Mouse (Mus musculus) kidney, adult 9 months (tissue): Measurements from ENCODE around the gene Mrpl24.
"Not testable (repeated sequence)": the region's sequence is repeated elsewhere in the genome, so short reads cannot be mapped to it uniquely, and the experiment has no call there.

ENCODE experiments used
- DNase-seq: peaks from one replicate; pipeline ENCODE4 v3.0.0; 2022

Gene Mrpl24

DNA sequence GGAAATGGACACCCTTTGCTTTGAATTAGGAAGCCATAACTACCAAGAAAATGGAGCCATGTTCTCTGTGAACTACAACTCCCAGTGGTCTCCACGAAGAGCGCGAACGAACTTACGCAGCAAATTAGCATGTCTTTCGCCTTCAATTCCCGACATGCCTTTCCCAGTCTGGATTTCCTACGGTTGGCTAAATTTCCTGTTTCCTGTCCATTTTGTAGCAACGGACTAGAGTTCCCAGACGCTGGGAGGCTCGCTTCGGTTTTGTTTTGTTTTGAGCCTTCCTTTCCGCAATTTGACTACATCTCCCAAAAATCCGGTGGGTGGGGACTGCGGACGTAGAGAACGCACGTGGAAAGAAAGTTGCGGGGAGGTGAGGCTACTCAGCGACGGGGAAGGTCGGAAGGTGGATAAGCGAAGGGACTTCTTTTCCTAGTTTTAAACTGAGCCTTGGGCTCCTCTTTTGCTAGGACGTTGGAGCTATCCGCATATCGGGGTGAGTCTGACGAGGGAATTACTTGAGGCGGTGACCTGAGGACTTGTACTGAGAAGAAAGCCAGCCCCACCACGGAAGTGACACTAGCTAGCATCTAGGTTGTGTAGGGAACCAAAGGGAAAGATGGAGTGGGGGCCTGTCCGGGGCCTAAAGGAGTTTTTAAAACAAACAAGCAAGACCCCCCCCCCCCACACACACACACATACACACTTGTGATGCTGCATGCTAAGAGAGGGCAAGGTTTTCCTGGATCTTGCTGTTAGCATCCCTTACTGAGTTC lies at the start of gene Mrpl24:
TSS of gene Mrpl24 (plus strand) at position 171 of the 773 bp plus-strand sequence.
- peak; percentile 95 for DNase-seq

DNA sequence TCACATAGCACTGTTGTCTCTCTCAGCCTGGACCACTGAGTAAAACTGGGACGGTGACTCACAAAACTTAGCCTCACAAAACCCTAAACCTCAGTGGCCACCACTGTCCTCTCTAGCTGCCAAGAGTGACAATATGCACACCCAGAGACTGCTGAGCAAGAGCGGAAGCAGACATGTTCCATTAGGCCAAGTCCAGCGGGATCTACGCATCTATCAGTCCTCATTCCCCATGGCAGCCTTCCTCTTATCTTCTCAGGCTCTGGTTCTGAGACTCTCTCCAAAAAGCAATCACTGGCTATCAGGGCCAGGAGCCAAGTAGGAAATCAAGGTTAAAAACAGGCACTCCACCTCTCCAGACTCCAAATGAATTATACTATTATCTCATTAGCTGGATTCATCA lies 41.6 kb upstream of the Mrpl24 start:
- DNase-seq = no peak

DNA sequence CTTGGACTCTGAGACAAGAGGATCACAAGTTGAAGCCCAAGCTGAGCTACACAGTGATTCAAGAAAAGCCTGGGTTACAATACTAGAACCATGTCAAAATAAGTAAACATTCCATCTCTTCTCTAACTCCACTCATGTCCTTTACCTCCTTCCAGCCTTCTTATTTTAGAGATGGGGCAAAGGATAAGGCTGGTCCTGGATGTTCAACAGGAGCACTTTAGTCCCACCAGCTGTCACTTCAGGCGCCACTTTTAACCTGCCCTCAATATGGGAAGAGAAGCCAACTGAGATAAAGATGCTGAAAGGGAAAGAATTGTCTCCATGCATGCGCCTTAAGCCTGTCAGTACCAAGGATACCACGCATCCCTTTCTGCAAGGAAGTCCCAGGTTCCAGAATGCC lies 35.0 kb upstream of the Mrpl24 start:
- DNase-seq = no peak

DNA sequence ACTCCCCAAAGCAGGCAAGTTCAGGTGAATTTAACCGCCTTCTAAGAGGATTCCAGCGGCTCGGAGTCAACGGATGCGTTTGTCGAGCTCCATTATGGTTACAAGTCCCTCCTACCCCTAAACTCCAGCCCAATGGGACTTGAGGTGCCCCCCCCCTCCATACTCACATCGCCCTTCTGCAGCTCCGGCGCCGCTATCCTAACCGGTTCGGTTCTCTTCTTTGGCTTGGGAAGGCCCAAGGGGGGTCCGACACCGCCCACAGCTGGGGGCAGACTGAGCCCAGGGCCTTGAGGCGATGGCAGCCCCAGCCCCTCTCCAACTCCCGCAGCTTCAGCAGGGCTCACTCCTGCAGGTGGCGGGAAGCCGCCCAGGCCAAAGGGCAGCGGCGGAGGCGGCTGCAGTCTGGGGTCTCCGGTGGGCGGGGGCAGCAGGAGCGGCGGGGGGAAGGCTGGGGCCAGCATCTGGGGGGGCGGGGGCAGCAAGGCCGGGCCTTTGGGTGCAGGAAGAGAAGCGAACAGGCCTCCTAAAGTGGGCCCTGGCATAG lies 34.5 kb upstream of the Mrpl24 start:
- DNase-seq = peak; percentile 54

DNA sequence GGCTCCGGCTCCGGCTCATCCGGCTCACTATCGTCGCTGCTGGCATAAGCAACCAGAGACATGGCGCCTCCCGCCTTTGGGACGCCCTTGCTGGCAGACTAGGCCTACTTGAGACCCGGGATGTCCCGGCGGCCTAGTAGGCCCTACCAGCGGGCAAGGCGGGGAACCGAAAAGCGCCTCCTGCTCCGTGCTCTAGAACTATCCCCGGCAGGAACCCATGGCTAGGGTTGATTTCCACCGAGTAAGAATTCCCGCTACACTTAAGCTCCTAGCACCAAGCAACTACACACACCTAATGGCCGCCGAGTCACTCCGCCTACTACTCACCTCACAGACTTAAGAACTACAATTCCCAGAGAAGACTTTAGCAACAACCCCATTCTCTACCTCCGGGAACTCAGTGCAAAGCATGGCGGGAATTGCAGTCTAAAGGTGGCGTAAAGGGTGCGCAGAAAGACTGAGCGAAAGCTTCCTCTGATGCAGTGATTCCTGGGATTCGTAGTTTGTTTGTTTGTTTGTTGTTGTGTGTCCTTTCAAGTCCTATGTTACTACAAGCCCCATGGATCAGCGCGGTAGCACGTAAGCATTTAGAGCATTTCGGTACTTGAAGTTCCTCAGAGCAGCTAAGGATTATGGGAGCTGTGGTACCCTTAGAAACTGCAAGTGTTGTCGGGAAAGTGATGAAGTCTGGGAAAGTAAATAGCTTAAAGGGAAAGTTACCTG lies 33.9 kb upstream of the Mrpl24 start, which contains the start of gene Prcc:
TSS of gene Prcc (minus strand) at position 328 of the 723 bp plus-strand sequence.
- peak; percentile 99 for DNase-seq

DNA sequence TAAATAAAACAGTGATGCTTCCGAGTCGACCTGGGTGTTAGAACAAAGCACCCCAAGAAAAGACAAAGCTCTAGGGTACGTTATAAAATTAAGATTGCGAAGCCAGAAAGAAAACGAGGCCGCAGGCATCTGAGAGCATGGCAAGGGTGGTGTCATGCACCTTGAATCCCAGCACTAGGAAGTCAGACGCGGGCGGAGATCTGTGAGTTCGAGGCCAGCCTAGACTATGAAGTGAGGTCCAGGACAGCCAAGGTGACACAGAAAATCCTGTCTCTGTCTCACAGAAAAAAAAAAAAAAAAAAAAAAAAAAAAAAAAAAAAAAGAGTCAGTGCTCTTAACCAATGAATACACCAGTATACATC lies 33.3 kb upstream of the Mrpl24 start:
- no peak for DNase-seq

DNA sequence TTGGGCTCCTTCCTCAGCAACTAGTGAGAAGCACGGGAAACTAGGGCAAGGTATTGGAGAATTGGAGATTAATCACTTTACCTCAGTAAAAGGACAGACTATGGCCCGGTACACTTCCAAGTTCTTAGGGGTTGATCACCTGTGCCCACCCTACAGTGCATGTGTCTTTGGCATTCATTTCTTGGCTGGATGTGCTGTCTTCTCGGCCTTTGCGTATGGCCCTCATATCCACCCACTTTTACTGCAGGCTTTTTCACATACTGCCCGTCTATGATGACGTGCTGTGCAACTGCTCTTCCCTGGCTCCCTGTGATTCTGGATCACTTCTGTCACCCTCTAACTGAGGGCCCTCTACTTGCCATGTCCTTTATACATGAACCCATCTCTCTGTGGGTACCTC lies 32.9 kb upstream of the Mrpl24 start:
- peak; percentile 47 for DNase-seq

DNA sequence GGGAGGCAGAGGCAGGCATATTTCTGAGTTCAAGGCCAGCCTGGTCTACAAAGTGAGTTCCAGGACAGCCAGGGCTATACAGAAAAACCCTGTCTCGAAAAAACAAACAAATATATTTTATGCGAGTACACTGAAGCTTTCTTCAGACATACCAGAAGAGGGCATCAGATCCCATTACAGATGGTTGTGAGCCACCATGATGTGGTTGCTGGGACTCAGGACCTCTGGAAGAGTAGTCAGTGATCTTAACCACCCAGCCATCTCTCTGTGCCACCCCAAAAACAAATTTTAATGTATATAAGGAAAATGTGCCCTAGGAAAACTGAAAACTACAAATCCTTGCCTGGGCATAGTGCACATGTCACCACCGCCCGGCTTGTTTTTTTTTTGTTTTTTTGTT lies 31.9 kb upstream of the Mrpl24 start:
- not testable (repeated sequence) for DNase-seq

DNA sequence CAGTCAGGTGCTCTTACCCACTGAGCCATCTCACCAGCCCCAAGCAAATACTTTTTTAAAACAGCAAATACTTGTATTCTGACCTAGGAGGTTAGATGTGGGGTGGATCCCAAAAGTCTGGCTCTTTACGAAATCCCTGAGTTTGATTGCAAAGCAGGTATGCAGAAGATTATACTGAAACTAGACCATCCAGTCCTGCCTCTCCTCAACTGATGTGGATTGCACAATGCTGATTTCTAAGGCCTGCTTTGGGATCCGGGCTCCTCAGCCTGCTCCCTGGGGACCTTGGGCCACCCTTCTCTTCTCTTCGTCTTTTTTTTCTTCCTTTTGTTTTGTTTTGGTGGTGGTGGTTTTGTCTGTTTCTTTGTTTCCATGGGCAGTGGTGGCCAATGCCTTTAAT lies 27.8 kb upstream of the Mrpl24 start:
- no peak for DNase-seq

DNA sequence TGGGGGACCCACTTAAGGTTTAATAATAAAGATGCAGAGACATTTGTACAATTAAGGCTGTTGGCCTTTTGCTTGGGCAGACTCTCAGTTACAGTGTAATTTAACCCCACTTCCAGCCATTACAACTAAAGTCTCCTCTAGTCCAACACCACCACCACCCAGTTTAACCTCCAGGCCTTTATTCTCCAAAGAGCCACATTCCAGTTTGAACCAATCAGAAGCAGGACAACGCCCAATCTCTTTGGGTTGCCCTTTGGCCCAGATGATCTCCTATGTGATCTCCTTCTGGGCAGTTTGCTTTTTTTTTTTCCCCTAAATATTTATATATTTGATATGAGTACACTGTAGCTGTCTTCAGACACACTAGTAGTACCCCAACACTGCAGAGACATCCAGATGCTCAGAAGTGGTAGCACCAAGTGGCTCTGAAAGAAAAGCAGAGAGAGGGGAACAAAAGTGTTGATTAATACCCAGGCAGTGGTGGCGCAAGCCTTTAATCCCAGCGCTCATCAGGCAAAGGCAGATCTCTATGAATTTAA lies 25.9 kb upstream of the Mrpl24 start:
- DNase-seq = no peak

DNA sequence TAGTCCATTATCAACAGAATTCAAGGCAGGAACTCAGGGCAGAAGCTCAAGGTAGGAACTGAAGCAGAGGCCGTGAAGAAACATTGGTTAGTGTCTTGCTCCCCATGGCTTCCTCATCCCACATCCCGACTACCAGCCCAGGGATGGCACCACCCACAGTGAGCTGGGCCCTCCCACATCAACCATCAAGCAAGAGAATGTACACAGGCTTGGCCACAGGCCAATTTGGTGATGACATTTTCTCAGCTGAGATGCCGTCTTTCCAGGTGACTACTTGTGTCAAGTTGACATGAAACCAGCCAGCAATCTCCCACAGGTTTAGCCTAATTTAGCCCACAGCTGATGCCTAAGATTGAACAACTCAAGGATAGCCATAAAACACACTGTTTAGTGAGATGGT lies 20.0 kb upstream of the Mrpl24 start:
- DNase-seq = no peak

DNA sequence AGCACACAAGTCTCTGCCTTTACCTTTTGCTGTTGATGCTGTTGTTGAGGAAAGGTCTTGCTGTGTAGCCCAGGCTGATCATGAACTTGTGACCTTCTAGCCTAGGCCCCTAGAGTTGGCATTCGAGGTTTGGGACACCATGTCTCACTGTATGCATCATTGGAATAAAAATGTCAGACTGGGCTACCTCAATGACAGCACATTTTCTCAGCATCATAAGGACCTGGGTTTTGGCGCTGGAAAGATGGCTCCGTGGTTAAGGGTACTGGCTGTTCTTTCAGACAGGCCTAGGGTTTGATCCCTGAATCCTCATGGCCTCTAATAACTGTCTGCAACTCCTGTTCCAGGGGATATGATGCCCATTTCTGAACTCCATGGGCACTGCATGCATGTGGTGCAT lies 19.5 kb upstream of the Mrpl24 start:
- DNase-seq = no peak

DNA sequence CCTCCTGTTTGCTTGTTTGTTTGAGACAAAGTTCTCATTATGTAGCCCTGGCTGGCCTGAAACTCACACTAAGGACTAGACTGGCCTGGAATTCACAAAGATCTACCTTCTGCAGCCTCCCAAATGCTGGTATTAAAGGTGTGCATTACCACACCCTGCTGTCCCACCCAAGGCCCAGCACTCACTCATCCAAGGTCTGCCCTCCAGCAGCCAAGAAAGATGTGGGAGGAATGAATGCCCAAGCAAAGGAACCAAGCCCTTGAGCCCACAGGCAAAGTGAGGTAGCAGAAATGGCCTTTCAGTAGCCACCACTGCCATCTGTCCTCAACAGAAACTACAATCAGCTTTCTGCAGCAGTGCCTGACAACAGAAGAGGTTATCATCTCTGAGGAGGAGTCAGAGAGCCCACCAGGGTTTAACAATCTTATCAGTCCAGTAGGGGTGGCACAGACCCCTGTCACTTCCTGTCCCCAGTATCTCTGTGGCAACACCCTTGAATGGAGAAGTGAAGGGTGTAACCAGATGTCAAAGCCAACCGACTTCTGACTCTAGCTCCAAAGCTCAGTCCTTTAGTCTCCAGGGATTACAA lies 18.2 kb upstream of the Mrpl24 start:
- DNase-seq = no peak

DNA sequence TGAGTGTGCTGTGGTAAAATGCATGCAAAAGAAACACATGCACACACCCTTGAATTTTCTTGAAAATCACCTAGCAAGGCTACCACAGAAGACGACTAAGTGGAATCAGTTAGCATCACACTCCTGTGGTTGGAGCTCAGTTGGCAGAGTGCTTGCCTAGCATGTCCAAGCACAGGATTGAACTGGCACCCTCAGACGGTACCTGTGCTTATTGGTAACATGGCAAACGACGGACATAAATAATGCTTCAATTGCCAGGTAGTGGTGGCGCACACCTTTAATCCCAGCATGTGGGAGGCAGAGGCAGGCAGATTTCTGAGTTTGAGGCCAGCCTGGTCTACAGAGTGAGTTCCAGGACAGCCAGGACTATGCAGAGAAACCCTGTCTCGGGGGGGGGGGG lies 17.3 kb upstream of the Mrpl24 start:
- not testable (repeated sequence) for DNase-seq

DNA sequence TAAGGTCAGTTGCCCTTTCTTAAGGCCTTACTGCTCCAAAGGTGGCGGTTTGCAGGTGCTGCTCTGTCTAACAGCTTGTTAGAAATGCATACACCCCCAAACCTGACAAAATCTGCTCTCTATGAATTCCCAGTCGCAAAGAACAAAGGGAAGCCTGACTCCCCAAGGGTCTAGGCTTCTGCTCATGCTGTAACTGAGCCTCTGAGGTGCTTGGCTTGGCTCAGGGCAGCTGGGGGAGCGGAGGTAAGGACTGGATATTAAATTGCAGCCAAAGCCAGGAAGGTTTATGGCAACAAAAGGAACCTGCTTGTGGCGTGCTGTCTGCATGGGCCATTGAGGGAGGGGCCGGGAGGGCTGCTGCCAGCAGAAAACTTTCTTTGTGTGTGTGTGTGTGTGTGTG lies 15.5 kb upstream of the Mrpl24 start:
- DNase-seq = no peak

DNA sequence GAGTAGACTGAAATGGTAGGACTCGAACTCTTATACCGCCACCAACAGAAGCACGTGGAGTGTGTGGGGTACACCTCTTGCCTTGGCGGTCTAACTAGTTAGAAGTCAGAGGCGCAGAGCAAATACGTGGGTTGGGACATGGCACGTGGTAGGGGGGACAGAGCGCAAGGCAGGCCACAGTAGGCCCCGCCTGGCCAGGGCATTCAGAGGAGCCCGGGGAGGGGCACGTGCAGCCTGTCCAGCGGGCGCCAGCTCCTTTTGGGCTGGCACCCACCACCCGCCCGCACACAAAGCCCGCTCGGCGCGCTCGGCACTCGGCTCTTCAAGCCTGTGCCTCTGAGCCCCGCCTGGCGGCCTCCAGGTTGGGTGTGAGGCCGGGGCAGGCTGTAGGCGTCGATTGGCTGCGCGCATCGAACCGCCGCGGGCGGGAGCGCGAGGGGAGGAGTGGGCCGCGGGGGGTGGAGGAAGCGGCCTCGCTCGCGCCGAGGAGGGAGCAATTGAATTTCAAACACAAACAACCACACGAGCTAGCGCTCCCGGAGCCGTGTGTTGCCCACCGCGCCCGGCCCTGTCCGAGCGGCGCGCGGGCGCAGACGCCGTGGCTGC lies 13.3 kb upstream of the Mrpl24 start, which contains the start of gene Hdgf:
TSS of gene Hdgf (plus strand) at position 442 of the 606 bp plus-strand sequence.
- peak; percentile 96 for DNase-seq

DNA sequence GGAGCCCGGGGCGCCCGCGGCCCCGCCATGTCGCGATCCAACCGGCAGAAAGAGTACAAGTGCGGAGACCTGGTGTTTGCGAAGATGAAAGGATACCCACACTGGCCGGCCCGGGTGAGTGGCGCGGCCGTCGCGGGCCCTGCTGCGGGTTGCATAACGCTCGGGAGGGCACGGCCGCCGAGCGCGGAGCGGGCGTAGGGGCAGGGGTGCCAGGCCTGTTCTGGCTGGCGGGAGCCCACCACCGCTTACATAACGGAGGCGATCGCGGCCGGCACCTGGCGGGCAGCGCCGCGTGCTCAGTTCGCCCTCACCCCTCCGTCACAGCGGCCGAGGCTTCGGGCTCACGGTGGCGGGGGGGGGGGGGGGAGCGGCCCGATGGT lies 12.7 kb upstream of the Mrpl24 start:
- peak; percentile 75 for DNase-seq

DNA sequence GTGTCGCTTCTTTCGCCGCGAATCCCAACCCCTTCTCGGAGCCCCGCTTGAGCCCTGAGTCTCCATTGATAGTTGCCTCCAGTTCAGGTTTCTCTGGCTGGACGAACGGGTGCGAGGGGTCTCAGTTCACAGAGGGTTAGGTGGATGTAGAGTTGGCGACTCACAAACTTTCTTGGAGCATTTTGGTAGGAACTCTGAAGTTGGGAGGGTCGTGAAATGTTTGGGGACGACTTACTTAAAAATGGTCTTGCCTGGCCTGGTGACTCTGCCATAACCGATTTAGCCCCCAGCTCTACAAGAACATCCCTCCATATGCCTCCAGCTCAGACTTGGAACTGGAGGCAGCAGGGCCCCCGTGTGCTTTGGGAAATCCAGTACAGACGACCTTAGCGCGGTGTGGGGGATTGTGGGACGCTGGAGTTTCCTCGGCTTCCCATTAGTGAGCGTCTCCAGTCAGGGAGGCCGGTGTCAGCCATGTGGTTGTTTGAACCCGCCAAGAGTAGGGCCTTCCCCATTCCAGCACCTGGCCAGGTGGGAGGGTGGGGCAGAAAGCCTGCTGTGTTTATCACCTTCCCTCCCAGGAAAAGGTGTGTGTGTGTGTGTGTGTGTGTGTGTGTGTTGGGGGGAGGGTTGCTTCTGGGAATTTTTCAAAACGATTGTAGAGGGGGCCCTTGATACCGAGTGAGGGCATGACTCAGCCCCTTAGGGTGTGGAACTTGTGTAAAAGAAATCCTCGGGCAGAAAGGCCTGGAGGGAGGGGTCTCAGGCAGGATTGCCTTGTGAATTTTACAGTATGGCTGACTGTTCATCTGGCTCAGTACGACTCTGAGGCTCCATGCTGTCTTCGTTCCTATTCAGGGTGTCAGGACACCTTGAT lies 12.1 kb upstream of the Mrpl24 start:
- peak; percentile 59 for DNase-seq

DNA sequence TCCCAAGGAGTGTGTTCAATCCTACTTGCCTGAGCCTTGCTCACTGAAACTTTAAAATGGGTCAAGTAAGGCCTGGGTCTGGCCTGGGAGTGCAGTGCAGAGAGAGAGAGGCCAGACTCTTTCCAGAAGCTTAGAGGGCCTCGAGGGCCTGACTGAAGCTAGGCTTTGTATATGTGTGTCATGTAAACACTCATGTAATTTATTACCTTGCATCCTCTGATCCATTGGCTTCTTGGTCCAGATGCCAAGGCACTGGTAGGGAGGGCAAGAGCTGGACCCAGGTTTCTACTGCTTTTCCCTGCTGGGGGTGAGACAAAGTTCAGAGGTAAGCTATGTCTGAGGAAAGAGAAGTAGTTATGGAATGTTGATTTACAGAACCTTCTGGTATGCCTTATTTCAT lies 11.4 kb upstream of the Mrpl24 start:
- peak; percentile 69 for DNase-seq

DNA sequence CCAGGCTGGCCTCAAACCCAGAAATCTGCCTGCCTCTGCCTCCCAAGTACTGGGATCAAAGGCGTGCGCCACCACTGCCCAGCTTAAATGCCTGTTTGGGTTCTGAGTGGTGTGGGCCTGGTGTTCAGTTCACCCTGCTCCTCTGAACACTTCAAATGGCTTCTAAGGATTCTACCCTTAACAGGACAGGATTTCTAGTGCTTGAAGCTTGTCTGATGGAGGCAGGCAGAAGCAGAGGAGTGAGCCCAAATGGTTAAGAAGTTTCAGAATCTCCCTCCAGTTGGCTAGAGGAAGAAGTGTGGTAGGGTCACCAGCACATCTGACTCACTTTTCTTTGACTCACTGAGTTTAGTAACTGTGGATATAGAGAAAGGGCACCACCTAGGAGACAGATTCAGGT lies 9.9 kb upstream of the Mrpl24 start:
- peak; percentile 17 for DNase-seq

DNA sequence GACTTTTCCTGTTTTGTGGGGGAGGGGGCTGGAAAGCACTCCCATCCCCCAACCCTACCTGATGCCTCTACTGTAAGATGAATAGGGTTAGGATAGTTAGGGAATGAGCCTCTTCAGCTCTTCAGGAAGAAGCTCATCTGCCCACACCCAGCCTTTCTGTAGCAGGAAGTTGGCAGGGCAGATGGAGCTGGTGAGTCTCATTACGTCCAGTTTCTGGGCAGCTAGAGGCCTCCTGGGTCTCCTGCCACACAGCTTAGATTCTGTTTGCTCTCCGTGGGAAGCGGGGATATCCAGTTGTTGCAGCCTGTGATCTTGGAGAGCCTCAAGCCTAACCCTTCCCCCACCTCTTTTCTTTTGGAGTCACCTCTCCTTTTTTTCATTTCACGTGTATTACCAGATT lies 9.4 kb upstream of the Mrpl24 start:
- peak; percentile 26 for DNase-seq

DNA sequence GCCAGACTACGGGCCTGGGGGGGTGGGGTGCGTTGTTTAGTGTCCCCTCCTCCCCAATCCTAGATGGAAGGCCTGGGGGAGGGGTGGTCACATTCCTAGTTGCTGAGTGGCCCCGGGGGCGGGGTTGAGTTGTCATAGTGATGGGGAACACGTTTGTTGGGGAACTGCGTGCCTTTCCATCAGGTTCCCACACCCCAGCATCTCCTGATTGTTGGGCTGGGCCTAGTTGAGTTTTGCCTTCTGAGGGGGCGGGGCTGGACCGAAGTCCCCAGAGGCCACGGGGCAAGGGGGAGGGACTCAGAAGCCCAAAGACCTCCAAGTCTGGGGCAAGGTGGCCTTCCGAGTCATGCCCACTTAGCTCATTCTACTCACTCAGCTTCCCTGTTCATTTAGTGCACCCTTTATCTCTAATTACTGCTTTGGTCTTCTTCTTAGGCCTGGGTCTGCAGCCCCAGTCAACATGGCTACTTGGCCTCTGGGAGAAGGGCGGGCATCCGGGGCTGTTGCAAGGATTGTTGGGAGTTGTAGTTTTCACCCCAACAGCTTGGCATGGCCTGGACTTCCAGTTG lies 8.6 kb upstream of the Mrpl24 start:
- peak; percentile 95 for DNase-seq
